Mouse (Mus musculus) left cerebral cortex, adult 11 months (tissue): ENCODE data around the gene Galntl6.

Source experiments
- DNase-seq: peaks from one replicate; pipeline ENCODE4 v3.0.0; 2022; ENCODE audit warnings: low spot score

The Galntl6 gene

GRCm38 (mm10) chr8:57842462-57843391 is 1069.7 kb downstream of the Galntl6 start:
- no peak for DNase-seq

DNA sequence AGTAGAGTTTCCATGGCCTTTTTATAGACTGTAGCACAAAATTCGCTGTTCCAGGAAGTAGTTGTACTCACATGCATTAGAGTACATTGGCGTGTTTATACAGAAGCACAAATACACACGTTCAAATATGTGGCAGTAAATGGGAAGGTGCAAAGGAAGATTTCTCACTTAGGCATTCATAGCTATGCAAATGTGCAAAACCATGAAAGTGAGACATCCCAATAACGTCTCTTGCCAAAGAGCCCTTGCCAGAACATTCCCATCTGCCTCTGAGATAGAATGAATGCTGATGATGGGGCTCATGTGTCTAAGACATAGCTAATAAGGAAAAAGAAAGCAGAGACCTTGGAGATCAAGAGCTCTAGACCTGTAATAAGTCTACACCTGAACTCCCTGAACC is 1071.0 kb downstream of the Galntl6 start:
- DNase-seq: peak; percentile 9

DNA sequence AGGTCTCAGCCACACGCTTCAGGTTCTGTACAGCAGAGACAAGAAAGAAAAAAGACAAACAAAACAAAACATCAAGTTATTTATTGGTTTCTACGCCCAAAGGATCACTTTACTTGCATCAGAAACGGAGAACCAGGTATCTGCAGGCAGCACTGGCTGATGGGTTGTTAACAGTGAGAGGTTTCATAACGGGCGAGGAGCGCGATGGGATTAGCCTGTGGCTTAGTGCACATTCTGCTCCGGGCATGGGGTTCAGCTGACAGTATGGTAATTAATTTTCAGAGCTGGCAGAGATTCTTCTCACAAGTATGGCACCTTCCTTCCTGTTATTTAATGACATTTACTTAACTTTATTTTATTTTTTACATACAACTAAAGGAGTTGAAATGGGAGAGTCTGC is 1075.1 kb downstream of the Galntl6 start:
- no peak for DNase-seq

- DNase-seq: no peak
These were observed 1075.5 kb downstream of the Galntl6 start for GRCm38 (mm10) chr8:57836981-57837380.

- no peak for DNase-seq
These were observed 1076.1 kb downstream of the Galntl6 start for GRCm38 (mm10) chr8:57836201-57836883.

- no peak for DNase-seq
These were observed 1089.3 kb downstream of the Galntl6 start for GRCm38 (mm10) chr8:57823151-57823550.

- no peak for DNase-seq
These were observed 1096.4 kb downstream of the Galntl6 start for GRCm38 (mm10) chr8:57816034-57816433.

- DNase-seq: no peak
These were observed 1105.4 kb downstream of the Galntl6 start for GRCm38 (mm10) chr8:57807060-57807459.

- no peak for DNase-seq
These were observed 1107.3 kb downstream of the Galntl6 start for GRCm38 (mm10) chr8:57805094-57805493.

GRCm38 (mm10) chr8:57803821-57804220 is 1108.6 kb downstream of the Galntl6 start:
- no peak for DNase-seq

GRCm38 (mm10) chr8:57801197-57801596 is 1111.2 kb downstream of the Galntl6 start:
- DNase-seq: no peak

DNA sequence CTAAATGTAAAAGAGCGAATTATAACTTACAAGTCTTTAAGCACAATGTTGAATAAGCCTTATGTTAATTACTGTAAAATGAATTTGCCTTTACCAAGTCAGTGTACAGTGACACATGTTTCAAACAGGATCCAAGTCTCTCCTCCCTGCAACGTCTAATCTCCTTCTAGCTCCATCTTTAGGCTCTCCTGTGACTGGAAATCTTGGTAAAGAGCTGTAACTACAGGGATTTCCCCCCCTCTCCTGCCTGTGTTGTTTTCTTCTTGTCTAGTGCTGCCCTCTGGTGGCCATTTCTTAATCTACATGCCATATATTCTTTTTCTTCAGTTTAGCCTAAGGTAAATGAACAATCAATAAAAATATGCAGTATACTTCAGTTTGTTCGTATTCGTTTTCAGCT is 1112.1 kb downstream of the Galntl6 start:
- peak; percentile 83 for DNase-seq

GRCm38 (mm10) chr8:57799797-57800204 is 1112.6 kb downstream of the Galntl6 start:
- DNase-seq: peak; percentile 23

DNA sequence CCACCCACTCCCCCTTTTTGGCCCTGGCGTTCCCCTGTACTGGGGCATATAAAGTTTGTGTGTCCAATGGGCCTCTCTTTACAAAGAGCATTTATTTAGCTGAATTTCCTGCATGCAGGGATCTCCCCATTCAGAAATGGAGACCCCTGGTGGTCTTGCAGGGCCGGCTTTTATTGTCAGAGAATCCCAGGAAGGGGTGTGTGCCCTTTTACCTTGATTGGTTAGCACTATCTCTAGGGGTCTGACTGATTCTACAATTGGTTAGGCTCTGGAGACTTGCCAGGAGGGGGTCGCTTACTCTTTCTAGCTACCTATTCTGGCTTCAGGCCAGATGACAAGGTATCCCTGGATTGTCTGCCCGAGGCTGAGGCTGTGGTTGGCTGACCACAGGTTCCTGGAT is 1119.0 kb downstream of the Galntl6 start:
- no peak for DNase-seq

DNA sequence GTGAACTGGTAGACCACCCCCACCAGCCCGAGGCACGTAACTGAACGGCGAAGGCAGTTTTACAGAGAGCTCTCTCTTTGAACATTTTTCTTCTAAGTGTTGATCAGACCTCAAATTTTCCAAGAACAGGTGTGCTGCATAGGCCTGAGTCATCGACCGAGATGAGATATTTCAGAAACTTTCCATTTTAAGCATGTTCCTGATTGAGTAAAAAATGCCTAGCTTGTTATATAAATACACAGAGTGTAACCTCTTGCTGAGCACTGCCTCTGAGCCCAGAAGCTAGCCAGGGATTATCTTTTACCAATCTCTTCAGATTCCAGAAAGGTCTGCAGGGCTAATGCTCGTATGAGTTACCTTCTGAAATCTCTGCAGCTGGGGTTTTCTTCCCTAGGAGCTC is 1120.2 kb downstream of the Galntl6 start:
- no peak for DNase-seq

GRCm38 (mm10) chr8:57791309-57791721 is 1121.1 kb downstream of the Galntl6 start:
- DNase-seq: peak; percentile 49

DNA sequence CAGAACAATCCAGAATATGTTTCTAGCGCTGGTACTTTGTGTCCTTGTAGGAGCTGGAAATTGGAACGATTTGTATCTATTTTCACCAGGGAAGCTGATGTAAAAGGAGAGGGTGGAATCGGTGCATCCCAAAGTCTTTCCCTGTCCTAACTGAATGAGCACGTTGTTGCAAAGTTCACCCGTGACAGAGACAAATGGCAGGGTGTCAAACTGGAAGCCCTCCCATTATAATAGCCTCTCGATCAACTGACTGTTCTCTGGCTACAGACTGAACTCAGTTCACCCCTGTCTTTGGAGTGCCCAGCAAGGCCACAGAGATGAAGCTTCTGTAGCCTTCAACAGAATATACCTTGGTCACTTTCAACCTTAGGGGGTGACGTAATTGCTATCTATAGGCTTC is 1132.9 kb downstream of the Galntl6 start:
- DNase-seq: no peak

- no peak for DNase-seq
These were observed 1134.3 kb downstream of the Galntl6 start for GRCm38 (mm10) chr8:57777988-57778721.

DNA sequence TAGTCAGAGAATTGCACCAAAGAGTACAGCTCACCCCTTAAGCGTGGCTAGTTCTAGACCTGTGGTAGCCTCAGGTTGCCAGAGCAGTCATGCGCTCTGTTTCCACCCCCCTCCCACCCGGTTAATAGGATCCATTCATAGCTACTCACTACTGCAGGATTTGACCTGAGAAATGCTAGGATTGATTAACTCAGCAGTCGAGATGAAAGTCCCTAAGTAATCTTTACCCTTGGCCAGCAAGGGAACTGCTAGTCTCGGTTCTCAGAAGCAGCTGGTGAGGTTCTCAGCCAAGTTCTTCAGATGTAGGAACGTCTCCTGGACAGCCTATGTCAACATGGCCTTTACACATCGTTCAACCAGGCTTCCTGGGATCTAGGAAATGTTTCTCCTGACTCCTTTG is 1135.7 kb downstream of the Galntl6 start:
- no peak for DNase-seq

- DNase-seq: no peak
These were observed 1139.6 kb downstream of the Galntl6 start for GRCm38 (mm10) chr8:57772732-57773265.

DNA sequence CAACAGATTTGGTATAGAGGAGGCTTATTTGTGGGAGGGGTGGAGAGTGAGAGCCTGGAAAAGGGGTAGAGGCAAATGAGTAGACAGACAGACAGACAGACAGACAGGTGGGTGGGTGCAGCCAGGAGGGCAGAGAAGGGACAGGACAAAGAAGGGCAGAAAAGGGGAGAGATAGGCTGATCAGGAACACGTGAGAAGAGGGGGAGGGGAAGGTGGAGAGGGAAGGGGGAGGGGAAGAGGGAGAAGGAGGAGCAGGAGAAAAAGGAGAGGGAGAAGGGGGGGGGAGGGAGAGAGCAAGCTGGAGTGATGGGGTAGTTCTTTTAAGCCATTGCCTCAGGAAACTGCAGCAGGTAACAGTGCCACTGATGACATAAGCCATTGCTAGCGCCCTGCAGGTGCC is 1144.9 kb downstream of the Galntl6 start:
- DNase-seq: no peak

DNA sequence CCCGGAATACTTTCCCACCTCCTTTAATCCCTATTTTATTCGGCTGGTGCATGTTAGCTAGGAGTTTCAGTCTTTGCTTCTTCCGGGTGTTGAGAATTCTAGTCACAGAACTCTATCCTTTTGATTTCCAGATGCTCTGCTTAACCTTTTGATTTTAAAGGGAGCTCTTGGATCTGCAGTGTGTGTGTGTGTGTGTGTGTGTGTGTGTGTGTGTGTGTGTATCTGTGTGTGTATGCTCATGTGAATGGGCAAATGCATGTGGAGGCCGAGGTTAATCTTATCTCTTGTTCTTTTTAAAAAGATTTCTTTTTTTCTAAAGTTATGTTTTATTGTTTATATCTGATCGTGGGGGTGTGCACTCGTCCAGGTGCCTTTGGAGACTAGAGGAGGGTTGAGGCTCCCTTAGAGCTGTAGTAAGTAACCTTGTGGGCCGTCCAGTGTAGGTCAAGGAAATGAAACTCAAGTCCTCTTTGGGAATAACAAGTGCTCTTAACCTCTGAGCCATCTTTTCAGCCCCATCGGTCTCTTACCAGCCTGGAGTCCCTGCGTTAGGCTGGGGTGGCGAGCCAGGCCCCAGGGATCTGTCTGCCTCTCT is 1145.9 kb downstream of the Galntl6 start:
- no peak for DNase-seq
